Mouse (Mus musculus) embryonic facial prominence, embryonic 15.5 days (tissue): ENCODE measurements around the gene Ofd1. TPM values are rescaled to one million over a fixed set of nuclear protein-coding genes. Genes with fewer than 3 reads are reported as not detected.

Experiments used
- ATAC-seq: fragments of 200-750 bp; cut with Nextera tagmentation; 2 replicates; pipeline ENCODE4 v1.8.0; 2017; ENCODE audit warnings: low read depth, moderate TSS enrichment; ENCODE audit not compliant: insufficient number of reproducible peaks, low FRiP score, low TSS enrichment
- H3K27ac ChIP-seq: fragments of 300-500 bp; sonication (generic); replicated peaks from 2 replicates; pipeline ENCODE4 v1.5.1; 2015; ENCODE audit warnings: mild to moderate bottlenecking, inconsistent platforms
- H3K27me3 ChIP-seq: fragments of 300-500 bp; sonication (generic); 2 replicates; pipeline ENCODE4 v1.6.1; 2015; ENCODE audit warnings: inconsistent platforms
- H3K36me3 ChIP-seq: fragments of 300-500 bp; sonication (generic); 2 replicates; pipeline ENCODE4 v1.6.1; 2015; ENCODE audit warnings: mild to moderate bottlenecking, inconsistent platforms
- H3K4me1 ChIP-seq: fragments of 300-500 bp; sonication (generic); 2 replicates; pipeline ENCODE4 v1.6.1; 2015; ENCODE audit warnings: inconsistent platforms
- H3K4me2 ChIP-seq: fragments of 300-500 bp; sonication (generic); replicated peaks from 2 replicates; pipeline ENCODE4 v1.6.1; 2015; ENCODE audit warnings: mild to moderate bottlenecking, inconsistent platforms
- H3K4me3 ChIP-seq: fragments of 300-500 bp; sonication (generic); replicated peaks from 2 replicates; pipeline ENCODE4 v1.5.1; 2015; ENCODE audit warnings: mild to moderate bottlenecking, inconsistent platforms
- H3K9ac ChIP-seq: fragments of 300-500 bp; sonication (generic); 2 replicates; pipeline ENCODE4 v1.6.1; 2015; ENCODE audit warnings: inconsistent platforms
- H3K9me3 ChIP-seq: fragments of 300-500 bp; sonication (generic); replicated peaks from 2 replicates; pipeline ENCODE4 v1.6.1; 2016; ENCODE audit warnings: inconsistent platforms
- WGBS: fragments of 180-500 bp; shearing (Covaris S2); methylation state at CpG from one replicate; pipeline ENCODE4 v1.1.7; 2015; 5-methylcytosine and 5-hydroxymethylcytosine counted together
- polyA plus RNA-seq: library from polyadenylated mRNA; unstranded; fragments of >200 nt; fragmentation: Nextera tagmentation; extraction: Ambion mirVana; gene quantifications from 2 replicates; pipeline ENCODE4 v1.2.1, GENCODE M21; 2015

Gene Ofd1
- polyA plus RNA-seq, 1 experiment from 2014 or later, result 7.1 TPM

DNA sequence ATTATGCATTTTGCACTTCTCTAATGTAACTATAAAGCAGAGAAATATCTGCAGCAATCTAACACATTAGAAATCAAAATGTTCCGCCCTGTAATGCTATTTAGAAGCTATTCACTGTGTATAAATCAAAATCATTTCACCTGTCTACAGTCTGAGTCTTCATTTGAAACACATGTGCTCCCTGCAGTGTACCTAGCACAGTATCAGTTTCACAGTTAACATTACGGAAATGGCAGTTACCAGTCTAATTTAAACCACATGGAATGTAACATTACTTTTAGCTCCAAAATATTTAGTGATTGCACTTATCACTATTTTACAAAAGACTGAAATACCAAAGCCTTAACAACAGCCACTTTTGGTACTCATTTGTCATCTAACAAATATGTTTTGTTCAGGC, 5.7 kb downstream of the Ofd1 start:
- Histone ChIP-seq H3K4me3 (no peak overlapping the region), H3K36me3 (no peaks in the 10 kb centered on the region), H3K4me2 (no peak overlapping the region), H3K4me1 (no peaks in the 10 kb centered on the region), H3K9me3 (no peaks in the 10 kb centered on the region), H3K27me3 (peaks cover 3% of the 10 kb centered on the region; the same call in 1 of the 2 replicates), H3K9ac (no peak overlapping the region), H3K27ac (no peak overlapping the region)
- WGBS, result 52% methylated on average over 2 of the region's 2 CpGs
- ATAC-seq, result no peak

DNA sequence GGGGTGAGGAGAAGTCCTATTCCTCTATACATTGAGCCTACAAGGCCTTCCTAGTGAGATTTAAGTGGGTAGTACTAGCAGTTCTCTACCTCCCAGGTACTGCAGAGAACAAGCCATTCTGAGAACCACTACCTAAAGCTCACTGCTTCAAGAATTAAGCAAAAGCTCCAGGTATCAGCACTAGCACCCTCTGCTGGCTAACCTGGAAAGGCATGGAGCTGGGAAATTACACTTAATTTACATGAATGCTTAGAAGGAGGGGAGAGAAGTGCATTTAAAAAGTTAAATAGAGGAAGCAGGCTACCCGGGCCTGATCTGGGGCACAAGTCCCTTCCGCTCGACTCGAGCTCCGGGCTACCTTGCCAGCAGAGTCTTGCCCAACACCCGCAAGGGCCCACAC, 24.3 kb downstream of the Ofd1 start:
- Histone ChIP-seq H3K36me3 (no peaks in the 10 kb centered on the region), H3K27ac (no peak overlapping the region), H3K27me3 (no peaks in the 10 kb centered on the region), H3K9ac (no peak overlapping the region), H3K4me3 (no peak overlapping the region), H3K4me2 (no peak overlapping the region), H3K9me3 (no peaks in the 10 kb centered on the region), H3K4me1 (no peaks in the 10 kb centered on the region)
- no peak for ATAC-seq
- WGBS, result 86% methylated on average over 6 of the region's 6 CpGs

DNA sequence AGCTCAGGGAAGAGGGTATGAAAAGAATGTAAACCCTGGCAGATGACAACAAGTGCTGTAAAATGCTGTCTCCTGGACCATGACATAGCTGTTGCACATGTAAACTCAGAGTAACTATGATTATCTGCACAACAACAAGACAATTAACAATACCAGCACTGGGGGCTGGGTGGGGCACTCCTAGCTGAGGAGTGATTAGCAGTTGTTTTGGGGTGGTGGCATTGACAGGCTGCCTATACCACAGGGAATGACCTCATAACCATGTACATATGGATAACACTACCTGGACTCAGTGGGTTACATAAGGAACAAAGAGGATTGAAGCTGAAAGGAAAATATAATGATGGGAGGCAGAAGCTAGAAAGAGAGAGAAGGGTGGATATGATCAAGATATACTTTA, 32.6 kb downstream of the Ofd1 start:
- Histone ChIP-seq H3K27ac (no peak overlapping the region), H3K36me3 (no peaks in the 10 kb centered on the region), H3K4me1 (no peaks in the 10 kb centered on the region), H3K4me2 (no peak overlapping the region), H3K4me3 (no peak overlapping the region), H3K9me3 (no peaks in the 10 kb centered on the region), H3K9ac (no peak overlapping the region), H3K27me3 (no peaks in the 10 kb centered on the region)
- ATAC-seq, result no peak

DNA sequence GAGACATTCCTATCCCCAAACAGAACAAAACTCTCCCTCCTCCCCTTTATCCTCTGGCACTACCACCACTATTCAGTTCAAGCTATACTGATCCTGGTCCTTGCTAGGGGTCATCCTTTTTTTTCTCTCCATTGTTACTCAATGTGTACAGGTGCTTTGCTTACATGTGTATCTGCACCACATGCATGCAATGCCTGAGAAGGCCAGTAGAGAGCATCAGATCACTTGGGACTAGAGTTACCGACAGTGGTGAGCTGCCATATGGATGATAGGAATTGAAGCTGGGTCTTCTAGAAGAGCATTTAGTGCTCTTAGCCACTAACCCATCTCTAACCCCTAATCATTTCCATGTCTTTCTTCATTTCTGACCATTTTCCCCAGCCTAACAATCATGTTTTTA, 46.8 kb downstream of the Ofd1 start:
- no peaks in the 10 kb centered on the region for H3K36me3 ChIP-seq
- H3K9ac ChIP-seq, result no peak overlapping the region
- H3K27ac ChIP-seq, result no peak overlapping the region
- H3K9me3 ChIP-seq, result no peaks in the 10 kb centered on the region
- H3K4me1 ChIP-seq, result no peaks in the 10 kb centered on the region
- ATAC-seq, result no peak
- no peak overlapping the region for H3K4me3 ChIP-seq
- WGBS, result 72% methylated on average over 1 of the region's 1 CpGs
- H3K27me3 ChIP-seq, result 0 out of 2 replicates have a peak, but pooled peaks cover 8% of the 10 kb centered on the region
- no peak overlapping the region for H3K4me2 ChIP-seq

DNA sequence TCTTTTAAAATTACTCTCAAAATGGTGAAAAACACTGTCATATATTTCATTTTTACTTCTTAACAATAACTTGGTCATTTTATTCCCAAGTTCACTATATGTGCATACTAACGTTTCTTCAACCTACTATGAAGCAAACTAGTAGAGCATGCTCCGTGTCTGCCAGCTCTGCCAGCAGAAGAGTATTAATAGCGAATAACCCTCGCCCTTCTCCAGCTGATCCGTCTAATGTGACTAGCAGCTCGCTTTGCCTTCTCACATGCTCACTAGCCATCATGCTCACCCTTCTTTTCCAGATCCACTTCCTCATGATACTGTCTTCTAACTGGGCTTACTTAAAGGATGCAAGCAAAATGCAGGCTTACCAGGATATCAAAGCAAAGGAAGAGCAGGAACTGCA, 53.8 kb downstream of the Ofd1 start:
- H3K36me3 ChIP-seq, result no peaks in the 10 kb centered on the region
- no peak overlapping the region for H3K4me2 ChIP-seq
- 0 out of 2 replicates have a peak, but pooled peaks cover 3% of the 10 kb centered on the region for H3K27me3 ChIP-seq
- 84% methylated on average over 6 of the region's 6 CpGs for WGBS
- H3K9me3 ChIP-seq, result no peaks in the 10 kb centered on the region
- H3K27ac ChIP-seq, result no peak overlapping the region
- H3K4me1 ChIP-seq, result no peaks in the 10 kb centered on the region
- H3K4me3 ChIP-seq, result no peak overlapping the region
- no peak overlapping the region for H3K9ac ChIP-seq
- no peak for ATAC-seq

DNA sequence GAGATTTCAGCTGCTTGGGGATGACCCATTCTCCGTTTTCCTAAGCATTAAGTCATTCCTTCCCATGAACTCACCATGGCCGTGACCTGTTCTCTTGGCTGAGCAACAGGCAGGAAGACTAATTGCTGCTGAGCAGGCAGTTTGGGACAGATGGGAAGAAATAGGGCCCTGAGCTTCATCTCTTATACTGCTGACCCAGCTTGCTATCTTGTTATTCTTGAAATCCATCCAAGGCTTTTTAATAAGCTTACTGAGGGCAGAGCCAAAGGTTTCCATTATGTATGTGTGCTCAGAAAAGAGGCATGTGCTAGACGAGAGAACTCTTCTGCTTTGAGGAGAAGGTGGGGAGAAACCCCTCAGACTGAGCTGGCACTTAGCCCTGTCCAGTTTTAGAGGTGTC, 55.6 kb downstream of the Ofd1 start:
- H3K36me3 ChIP-seq, result no peaks in the 10 kb centered on the region
- no peaks in the 10 kb centered on the region for H3K9me3 ChIP-seq
- no peaks in the 10 kb centered on the region for H3K4me1 ChIP-seq
- H3K27ac ChIP-seq, result no peak overlapping the region
- 69% methylated on average over 3 of the region's 3 CpGs for WGBS
- ATAC-seq, result no peak
- H3K9ac ChIP-seq, result no peak overlapping the region
- H3K27me3 ChIP-seq, result 0 out of 2 replicates have a peak, but pooled peaks cover 3% of the 10 kb centered on the region
- no peak overlapping the region for H3K4me3 ChIP-seq
- H3K4me2 ChIP-seq, result no peak overlapping the region

DNA sequence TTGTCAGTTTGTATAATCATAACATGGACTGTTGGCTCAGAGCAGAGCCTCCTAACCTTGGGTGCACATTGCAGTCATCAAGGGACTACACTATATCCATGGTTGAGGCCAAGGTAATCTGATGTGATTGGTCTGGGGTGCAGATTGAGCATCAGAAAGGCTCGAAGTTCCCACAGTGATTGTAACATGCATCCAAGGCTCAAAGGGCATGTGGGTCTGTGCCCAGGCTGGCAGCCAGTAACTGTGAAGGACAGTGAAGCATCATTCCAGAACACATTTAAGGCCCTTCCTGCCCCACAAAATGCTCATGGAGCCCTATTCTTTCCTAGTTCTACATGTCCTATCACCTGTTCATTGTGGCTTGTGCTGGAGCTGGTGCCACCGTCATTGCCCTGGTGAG, 56.9 kb downstream of the Ofd1 start:
- no peak for ATAC-seq
- Histone ChIP-seq H3K36me3 (no peaks in the 10 kb centered on the region), H3K27me3 (peaks cover 3% of the 10 kb centered on the region; the same call in 1 of the 2 replicates), H3K27ac (no peak overlapping the region), H3K4me1 (no peaks in the 10 kb centered on the region), H3K9me3 (no peaks in the 10 kb centered on the region), H3K4me3 (no peak overlapping the region), H3K9ac (no peak overlapping the region), H3K4me2 (no peak overlapping the region)
- WGBS, result 86% methylated on average over 2 of the region's 2 CpGs

DNA sequence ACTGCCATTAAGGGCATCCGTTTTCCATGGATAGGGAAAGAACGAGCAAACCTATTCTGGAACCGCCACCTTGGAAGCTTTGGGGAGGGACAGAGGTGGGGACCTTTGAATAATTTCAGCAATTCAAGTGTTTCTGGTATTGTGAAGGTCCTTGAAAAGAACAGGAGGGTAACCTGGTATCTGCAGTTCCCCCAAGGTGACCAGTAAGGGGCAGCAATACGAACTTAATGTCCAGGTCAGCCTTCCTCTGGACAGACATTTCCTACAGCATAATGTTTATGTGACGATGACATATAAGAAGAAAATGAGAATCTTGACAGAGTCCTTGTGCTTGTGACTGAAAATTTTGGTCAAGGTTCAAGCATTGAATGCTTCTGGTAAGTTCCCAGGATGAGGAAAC, 61.9 kb downstream of the Ofd1 start:
- Histone ChIP-seq H3K36me3 (no peaks in the 10 kb centered on the region), H3K27ac (no peak overlapping the region), H3K4me1 (no peaks in the 10 kb centered on the region), H3K4me2 (no peak overlapping the region), H3K4me3 (no peak overlapping the region), H3K27me3 (peaks cover 3% of the 10 kb centered on the region; the same call in 1 of the 2 replicates), H3K9ac (no peak overlapping the region), H3K9me3 (no peaks in the 10 kb centered on the region)
- no peak for ATAC-seq
- WGBS, result 81% methylated on average over 5 of the region's 5 CpGs

DNA sequence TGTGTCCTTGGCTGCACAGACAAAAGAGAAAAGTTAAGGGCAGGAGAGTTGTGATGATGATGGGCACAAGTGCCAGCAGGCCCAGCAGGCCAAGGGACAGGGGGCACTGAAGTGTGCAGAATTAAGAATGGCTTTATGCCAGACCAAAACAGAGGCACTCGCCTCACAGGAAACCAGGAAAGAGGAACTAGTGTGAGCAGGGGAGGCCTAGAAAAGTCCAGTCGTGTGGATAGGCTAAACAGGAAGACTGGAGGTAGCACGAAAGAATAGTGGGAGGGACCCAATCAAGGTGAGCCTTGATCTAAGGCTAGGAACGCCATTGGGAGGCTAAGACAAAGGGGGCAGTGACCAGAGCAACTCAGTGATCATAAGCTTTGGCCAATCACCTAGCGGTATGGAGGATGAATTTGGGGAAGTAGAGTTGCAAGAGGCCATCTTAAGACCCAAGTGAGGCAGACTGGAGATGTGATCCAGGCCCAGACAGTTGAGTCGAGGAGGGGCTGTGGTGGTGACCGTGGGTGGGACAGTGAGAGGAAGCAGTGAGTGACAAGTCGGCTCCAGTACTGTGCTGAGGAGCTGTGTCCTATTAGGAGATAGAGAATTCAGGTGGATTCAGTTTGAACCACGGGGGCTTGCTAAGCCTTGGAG, 63.7 kb downstream of the Ofd1 start:
- no peak overlapping the region for H3K27ac ChIP-seq
- peaks cover 4% of the 10 kb centered on the region; the same call in 1 of the 2 replicates for H3K27me3 ChIP-seq
- 78% methylated on average over 9 of the region's 9 CpGs for WGBS
- no peak overlapping the region for H3K9ac ChIP-seq
- H3K4me3 ChIP-seq, result no peak overlapping the region
- H3K9me3 ChIP-seq, result no peaks in the 10 kb centered on the region
- ATAC-seq, result no peak
- H3K4me1 ChIP-seq, result no peaks in the 10 kb centered on the region
- no peak overlapping the region for H3K4me2 ChIP-seq
- H3K36me3 ChIP-seq, result no peaks in the 10 kb centered on the region

DNA sequence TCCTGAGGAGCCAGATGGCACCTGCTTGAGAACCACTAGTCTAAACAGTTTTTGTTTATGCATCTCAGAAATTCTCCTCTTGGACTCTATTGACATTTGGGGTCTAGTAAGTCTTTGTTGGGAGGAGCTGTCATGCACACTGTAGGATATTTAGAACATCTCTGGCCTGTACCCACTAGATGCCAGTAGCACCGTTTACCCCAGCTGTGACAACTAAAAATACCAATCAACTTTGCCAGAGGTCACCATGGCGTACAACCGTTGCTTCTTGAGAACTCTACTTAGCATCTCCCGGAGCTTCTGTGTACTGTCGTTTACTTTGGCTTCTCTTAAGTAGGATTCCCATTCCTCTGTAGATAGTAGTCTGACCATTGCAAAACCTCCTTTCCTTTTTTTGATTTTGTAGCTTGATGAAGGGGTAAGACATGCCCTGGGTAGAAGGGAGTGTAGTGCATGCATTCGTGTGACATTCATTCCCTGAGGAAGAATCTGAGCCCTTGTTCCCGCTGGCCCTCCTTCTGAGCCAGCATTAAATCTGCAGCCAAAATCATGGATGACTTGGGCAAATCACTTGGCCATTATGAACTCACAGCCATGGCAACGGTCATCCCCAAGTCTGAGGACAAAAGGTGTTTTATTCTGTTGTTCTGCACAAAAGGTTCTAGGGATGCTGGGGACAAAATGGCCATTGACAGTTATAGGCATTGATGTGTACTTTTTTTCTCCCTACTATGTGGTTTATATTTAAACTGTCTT, 74.9 kb downstream of the Ofd1 start:
- Histone ChIP-seq H3K4me1 (no peaks in the 10 kb centered on the region), H3K27me3 (no peaks in the 10 kb centered on the region; the same call in 1 of the 2 replicates), H3K9ac (no peak overlapping the region), H3K4me3 (no peak overlapping the region), H3K9me3 (no peaks in the 10 kb centered on the region), H3K4me2 (no peak overlapping the region), H3K27ac (no peak overlapping the region), H3K36me3 (no peaks in the 10 kb centered on the region)
- 79% methylated on average over 8 of the region's 8 CpGs for WGBS
- no peak for ATAC-seq

DNA sequence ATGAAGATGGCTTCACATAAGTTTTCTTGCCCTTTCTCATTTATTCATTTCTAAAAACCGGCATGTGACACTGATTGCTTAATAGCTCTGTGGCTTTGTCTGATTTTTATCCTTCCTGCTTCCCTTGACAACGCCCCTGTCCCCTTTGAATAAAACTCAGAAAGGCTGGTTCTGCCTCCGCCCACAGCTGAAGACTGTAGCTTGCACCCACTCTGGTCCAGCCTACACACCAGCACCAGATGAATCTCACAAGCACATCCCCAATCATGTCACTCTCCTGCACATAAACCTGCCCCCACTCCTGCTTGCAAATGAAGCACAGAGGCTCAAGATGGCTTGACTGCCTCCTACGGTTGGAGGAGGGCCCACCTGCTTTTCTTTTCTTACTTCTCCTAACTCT, 80.0 kb downstream of the Ofd1 start:
- Histone ChIP-seq H3K27me3 (no peaks in the 10 kb centered on the region), H3K36me3 (no peaks in the 10 kb centered on the region), H3K4me1 (no peaks in the 10 kb centered on the region), H3K4me2 (no peak overlapping the region), H3K27ac (no peak overlapping the region), H3K9ac (no peak overlapping the region), H3K9me3 (no peaks in the 10 kb centered on the region), H3K4me3 (no peak overlapping the region)
- WGBS, result 82% methylated on average over 4 of the region's 4 CpGs
- no peak for ATAC-seq
